Mouse (Mus musculus): ENCODE data around the gene Fhit. TPM values are rescaled to one million over a fixed set of nuclear protein-coding genes. Genes with fewer than 3 reads are reported as not detected.

Gene Fhit
- polyA plus RNA-seq, 1 experiment from 2014 or later, result 7.6 TPM

GRCm38 (mm10) chr14:9552149-9552548 lies 1609.7 kb downstream of the Fhit start:
- Histone ChIP-seq H3K27ac (ENCODE audit: low read length) (no peak overlapping the region), H3K9me3 (ENCODE audit: control insufficient read depth, low read length) (no peaks in the 10 kb centered on the region), H3K4me2 (ENCODE audit: low read length) (no peak overlapping the region), H3K36me3 (ENCODE audit: control insufficient read depth, insufficient read depth) (no peaks in the 10 kb centered on the region), H3K4me1 (replicated peaks; ENCODE audit: control insufficient read depth, insufficient read depth, low read length) (peaks cover 11% of the 10 kb centered on the region), H3K4me3 (replicated peaks; ENCODE audit: low read length) (no peak overlapping the region), H3K27me3 (replicated peaks; ENCODE audit: control insufficient read depth, insufficient read depth, low read length) (no peaks in the 10 kb centered on the region), H3K9ac (replicated peaks; ENCODE audit: low read depth, low read length) (no peak overlapping the region)
- ATAC-seq, result no peak

DNA sequence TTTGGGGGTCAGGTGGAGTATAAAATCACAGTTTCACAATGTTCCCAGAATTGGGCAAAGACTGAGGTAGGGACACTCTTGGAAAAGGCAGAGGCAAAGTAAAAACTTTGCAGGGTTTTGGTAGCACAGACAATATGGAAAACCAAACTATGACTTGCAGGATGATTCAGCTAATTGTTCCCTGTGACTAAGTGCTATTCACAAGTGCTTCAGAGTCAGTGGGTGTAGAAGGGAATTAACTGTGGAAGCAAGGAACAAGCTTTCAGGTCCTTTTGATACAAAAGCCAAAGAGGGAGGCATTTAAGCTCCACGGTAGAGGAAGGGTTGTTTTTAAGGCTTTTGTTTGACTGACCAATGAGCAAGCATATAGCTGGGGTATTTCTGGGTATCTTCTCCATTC lies 1613.9 kb downstream of the Fhit start:
- Histone ChIP-seq H3K9ac (replicated peaks; ENCODE audit: low read depth, low read length) (no peak overlapping the region), H3K4me3 (replicated peaks; ENCODE audit: low read length) (no peak overlapping the region), H3K4me2 (ENCODE audit: low read length) (no peak overlapping the region), H3K27me3 (replicated peaks; ENCODE audit: control insufficient read depth, insufficient read depth, low read length) (no peaks in the 10 kb centered on the region), H3K9me3 (ENCODE audit: control insufficient read depth, low read length) (no peaks in the 10 kb centered on the region), H3K36me3 (ENCODE audit: control insufficient read depth, insufficient read depth) (no peaks in the 10 kb centered on the region), H3K4me1 (replicated peaks; ENCODE audit: control insufficient read depth, insufficient read depth, low read length) (no peaks in the 10 kb centered on the region), H3K27ac (ENCODE audit: low read length) (no peak overlapping the region)
- WGBS, result 7% methylated on average over 1 of the region's 1 CpGs
- no peak for ATAC-seq

GRCm38 (mm10) chr14:9544364-9544763 lies 1617.5 kb downstream of the Fhit start:
- H3K4me2 ChIP-seq (ENCODE audit: low read length), result no peak overlapping the region
- WGBS, result 77% methylated on average over 3 of the region's 3 CpGs
- H3K9ac ChIP-seq (replicated peaks; ENCODE audit: low read depth, low read length), result no peak overlapping the region
- H3K36me3 ChIP-seq (ENCODE audit: control insufficient read depth, insufficient read depth), result no peaks in the 10 kb centered on the region
- no peak overlapping the region for H3K27ac ChIP-seq (ENCODE audit: low read length)
- H3K4me3 ChIP-seq (replicated peaks; ENCODE audit: low read length), result no peak overlapping the region
- H3K4me1 ChIP-seq (replicated peaks; ENCODE audit: control insufficient read depth, insufficient read depth, low read length), result no peaks in the 10 kb centered on the region
- no peak for ATAC-seq
- no peaks in the 10 kb centered on the region for H3K27me3 ChIP-seq (replicated peaks; ENCODE audit: control insufficient read depth, insufficient read depth, low read length)
- no peaks in the 10 kb centered on the region for H3K9me3 ChIP-seq (ENCODE audit: control insufficient read depth, low read length)

GRCm38 (mm10) chr14:9535491-9535890 lies 1626.3 kb downstream of the Fhit start:
- no peaks in the 10 kb centered on the region for H3K36me3 ChIP-seq (ENCODE audit: control insufficient read depth, insufficient read depth)
- 43% methylated on average over 6 of the region's 6 CpGs for WGBS
- peak; percentile 59; the same call in 1 of the 2 replicates for ATAC-seq
- H3K9ac ChIP-seq (replicated peaks; ENCODE audit: low read depth, low read length), result no peak overlapping the region
- no peaks in the 10 kb centered on the region for H3K4me1 ChIP-seq (replicated peaks; ENCODE audit: control insufficient read depth, insufficient read depth, low read length)
- H3K27ac ChIP-seq (ENCODE audit: low read length), result no peak overlapping the region
- H3K4me3 ChIP-seq (replicated peaks; ENCODE audit: low read length), result no peak overlapping the region
- no peaks in the 10 kb centered on the region for H3K9me3 ChIP-seq (ENCODE audit: control insufficient read depth, low read length)
- H3K4me2 ChIP-seq (ENCODE audit: low read length), result no peak overlapping the region
- no peaks in the 10 kb centered on the region for H3K27me3 ChIP-seq (replicated peaks; ENCODE audit: control insufficient read depth, insufficient read depth, low read length)

DNA sequence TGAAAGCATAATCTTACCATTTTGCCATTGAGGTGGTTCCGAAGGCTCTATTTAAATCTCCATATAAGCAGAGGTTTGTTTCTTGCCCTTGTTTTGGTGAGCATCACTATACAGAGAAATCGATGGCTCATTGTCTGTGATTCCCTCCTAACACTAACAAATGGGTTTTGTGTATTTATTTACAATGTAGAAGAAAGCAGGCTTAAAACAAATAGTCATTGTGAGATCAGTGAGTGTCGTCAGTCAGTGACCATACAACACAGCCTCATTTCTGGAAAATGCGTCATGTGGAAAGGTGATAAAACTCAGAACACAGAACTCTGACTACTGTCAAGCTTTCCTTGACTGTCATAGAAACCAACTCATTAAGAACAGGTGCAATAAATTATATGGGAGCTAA lies 1632.6 kb downstream of the Fhit start:
- no peaks in the 10 kb centered on the region for H3K36me3 ChIP-seq (ENCODE audit: control insufficient read depth, insufficient read depth)
- no peak overlapping the region for H3K4me3 ChIP-seq (replicated peaks; ENCODE audit: low read length)
- no peak overlapping the region for H3K27ac ChIP-seq (ENCODE audit: low read length)
- no peaks in the 10 kb centered on the region for H3K9me3 ChIP-seq (ENCODE audit: control insufficient read depth, low read length)
- ATAC-seq, result no peak
- H3K4me1 ChIP-seq (replicated peaks; ENCODE audit: control insufficient read depth, insufficient read depth, low read length), result no peaks in the 10 kb centered on the region
- H3K27me3 ChIP-seq (replicated peaks; ENCODE audit: control insufficient read depth, insufficient read depth, low read length), result no peaks in the 10 kb centered on the region
- 91% methylated on average over 4 of the region's 4 CpGs for WGBS
- no peak overlapping the region for H3K9ac ChIP-seq (replicated peaks; ENCODE audit: low read depth, low read length)
- no peak overlapping the region for H3K4me2 ChIP-seq (ENCODE audit: low read length)

DNA sequence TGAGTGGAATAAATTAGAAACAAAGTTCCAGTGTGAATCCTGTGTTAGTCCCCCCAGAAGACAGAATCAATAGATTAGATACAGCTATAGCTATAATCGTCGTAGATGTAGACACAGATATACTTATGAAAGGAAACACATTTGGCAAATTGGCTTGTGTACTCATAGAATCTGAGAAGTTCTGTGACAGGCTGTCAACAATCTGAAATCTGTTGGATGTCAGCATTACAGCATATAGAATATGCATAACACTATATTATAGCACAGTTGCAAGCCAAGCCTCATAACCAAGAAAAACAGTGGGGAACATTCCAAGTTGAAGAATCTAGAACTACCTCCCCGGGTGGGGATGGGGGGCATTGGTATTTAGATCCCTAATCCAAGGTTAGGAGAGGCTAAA lies 1635.7 kb downstream of the Fhit start:
- Histone ChIP-seq H3K4me2 (ENCODE audit: low read length) (no peak overlapping the region), H3K9ac (replicated peaks; ENCODE audit: low read depth, low read length) (no peak overlapping the region), H3K4me3 (replicated peaks; ENCODE audit: low read length) (no peak overlapping the region), H3K9me3 (ENCODE audit: control insufficient read depth, low read length) (no peaks in the 10 kb centered on the region), H3K4me1 (replicated peaks; ENCODE audit: control insufficient read depth, insufficient read depth, low read length) (no peaks in the 10 kb centered on the region), H3K27me3 (replicated peaks; ENCODE audit: control insufficient read depth, insufficient read depth, low read length) (no peaks in the 10 kb centered on the region), H3K36me3 (ENCODE audit: control insufficient read depth, insufficient read depth) (no peaks in the 10 kb centered on the region), H3K27ac (ENCODE audit: low read length) (no peak overlapping the region)
- ATAC-seq, result peak; percentile 75
- 73% methylated on average over 3 of the region's 3 CpGs for WGBS

- no peak for ATAC-seq
- WGBS, result 86% methylated on average over 2 of the region's 2 CpGs
- no peaks in the 10 kb centered on the region for H3K9me3 ChIP-seq (ENCODE audit: control insufficient read depth, low read length)
- H3K36me3 ChIP-seq (ENCODE audit: control insufficient read depth, insufficient read depth), result no peaks in the 10 kb centered on the region
- H3K9ac ChIP-seq (replicated peaks; ENCODE audit: low read depth, low read length), result no peak overlapping the region
- no peaks in the 10 kb centered on the region for H3K27me3 ChIP-seq (replicated peaks; ENCODE audit: control insufficient read depth, insufficient read depth, low read length)
- H3K4me3 ChIP-seq (replicated peaks; ENCODE audit: low read length), result no peak overlapping the region
- no peak overlapping the region for H3K27ac ChIP-seq (ENCODE audit: low read length)
- no peaks in the 10 kb centered on the region for H3K4me1 ChIP-seq (replicated peaks; ENCODE audit: control insufficient read depth, insufficient read depth, low read length)
- no peak overlapping the region for H3K4me2 ChIP-seq (ENCODE audit: low read length)
These were observed 1644.2 kb downstream of the Fhit start for GRCm38 (mm10) chr14:9517651-9518050.

GRCm38 (mm10) chr14:9509678-9510077 lies 1652.2 kb downstream of the Fhit start:
- H3K9ac ChIP-seq (replicated peaks; ENCODE audit: low read depth, low read length), result no peak overlapping the region
- no peak overlapping the region for H3K4me2 ChIP-seq (ENCODE audit: low read length)
- no peak overlapping the region for H3K4me3 ChIP-seq (replicated peaks; ENCODE audit: low read length)
- no peaks in the 10 kb centered on the region for H3K27me3 ChIP-seq (replicated peaks; ENCODE audit: control insufficient read depth, insufficient read depth, low read length)
- no peak for ATAC-seq
- no peaks in the 10 kb centered on the region for H3K4me1 ChIP-seq (replicated peaks; ENCODE audit: control insufficient read depth, insufficient read depth, low read length)
- no peaks in the 10 kb centered on the region for H3K36me3 ChIP-seq (ENCODE audit: control insufficient read depth, insufficient read depth)
- H3K9me3 ChIP-seq (ENCODE audit: control insufficient read depth, low read length), result no peaks in the 10 kb centered on the region
- WGBS, result 78% methylated on average over 1 of the region's 1 CpGs
- H3K27ac ChIP-seq (ENCODE audit: low read length), result no peak overlapping the region

Other genes with a start within 250 kb of the Fhit start
- 0.75 and 1.1 TPM in 2 replicates for gene Gm3839, start 194.7 kb upstream of the Fhit start, polyA plus RNA-seq (2015; fragmentation: Nextera tagmentation; extraction: Ambion mirVana)

Data from forebrain, embryonic 16.5 days (tissue).